Mouse (Mus musculus): ENCODE measurements around the gene Hoxc4. TPM values are rescaled to one million over a fixed set of nuclear protein-coding genes. Genes with fewer than 3 reads are reported as not detected.

Hoxc4 gene
- polyA plus RNA-seq, 1 experiment: 0.13 TPM

- DNase-seq (ENCODE audit: low read depth in 1 of 2, low spot score in 2 of 2): no peak
- TF ChIP-seq POLR2A (IDR thresholded peaks at IDR 0.05; ENCODE audit: low read depth, low read length) (no peak), CTCF (IDR thresholded peaks at IDR 0.05; ENCODE audit: extremely low read depth, insufficient read depth, insufficient read length, insufficient replicate concordance) (no peak)
- Histone ChIP-seq H3K27me3 (ENCODE audit: control insufficient read depth, insufficient read depth, low read length) (peaks cover 53% of the 10 kb centered on the region), H3K27ac (ENCODE audit: insufficient read depth, low read length) (no peak overlapping the region), H3K36me3 (ENCODE audit: control insufficient read depth, insufficient read depth, low read length) (no peaks in the 10 kb centered on the region), H3K4me1 (ENCODE audit: control insufficient read depth, insufficient read depth, insufficient read length) (peaks cover 2% of the 10 kb centered on the region; the same call in 1 of the 2 replicates), H3K4me3 (ENCODE audit: extremely low read depth, insufficient read depth, insufficient read length) (no peak overlapping the region)
- WGBS: 12% methylated on average over 28 of the region's 28 CpGs
Observed at GRCm38 (mm10) chr15:103010847-103011555, 7.7 kb upstream of the Hoxc4 start.

- WGBS: 21% methylated on average over 26 of the region's 26 CpGs
Observed at GRCm38 (mm10) chr15:103011928-103012486, 6.7 kb upstream of the Hoxc4 start.

GRCm38 (mm10) chr15:103013238-103013984 is 5.3 kb upstream of the Hoxc4 start:
- WGBS: 9% methylated on average over 17 of the region's 17 CpGs
- TF ChIP-seq POLR2A (IDR thresholded peaks at IDR 0.05; ENCODE audit: low read depth, low read length): no peak
- peak; percentile 71; the same call in 1 of the 2 replicates for TF ChIP-seq CTCF (IDR thresholded peaks at IDR 0.05; ENCODE audit: extremely low read depth, insufficient read depth, insufficient read length, insufficient replicate concordance)
- Histone ChIP-seq H3K27me3 (ENCODE audit: control insufficient read depth, insufficient read depth, low read length) (peaks cover 37% of the 10 kb centered on the region), H3K4me1 (ENCODE audit: control insufficient read depth, insufficient read depth, insufficient read length) (peaks cover 2% of the 10 kb centered on the region; the same call in 1 of the 2 replicates), H3K36me3 (ENCODE audit: control insufficient read depth, insufficient read depth, low read length) (no peaks in the 10 kb centered on the region), H3K27ac (ENCODE audit: insufficient read depth, low read length) (no peak overlapping the region), H3K4me3 (ENCODE audit: extremely low read depth, insufficient read depth, insufficient read length) (no peak overlapping the region)
- no peak for DNase-seq (ENCODE audit: low read depth in 1 of 2, low spot score in 2 of 2)

More at GRCm38 (mm10) chr15:103011928-103012486, 6.7 kb upstream of the Hoxc4 start:
- TF ChIP-seq CTCF (IDR thresholded peaks at IDR 0.05; ENCODE audit: extremely low read depth, insufficient read depth, insufficient read length, insufficient replicate concordance): no peak
- no peak for TF ChIP-seq POLR2A (IDR thresholded peaks at IDR 0.05; ENCODE audit: low read depth, low read length)
- Histone ChIP-seq H3K27ac (ENCODE audit: insufficient read depth, low read length) (no peak overlapping the region), H3K36me3 (ENCODE audit: control insufficient read depth, insufficient read depth, low read length) (no peaks in the 10 kb centered on the region), H3K27me3 (ENCODE audit: control insufficient read depth, insufficient read depth, low read length) (peaks cover 49% of the 10 kb centered on the region), H3K4me1 (ENCODE audit: control insufficient read depth, insufficient read depth, insufficient read length) (peaks cover 2% of the 10 kb centered on the region; the same call in 1 of the 2 replicates), H3K4me3 (ENCODE audit: extremely low read depth, insufficient read depth, insufficient read length) (no peak overlapping the region)
- no peak for DNase-seq (ENCODE audit: low read depth in 1 of 2, low spot score in 2 of 2)

GRCm38 (mm10) chr15:103014166-103015008 is 4.3 kb upstream of the Hoxc4 start:
- H3K4me3 ChIP-seq (ENCODE audit: extremely low read depth, insufficient read depth, insufficient read length): no peak overlapping the region
- 6% methylated on average over 56 of the region's 57 CpGs for WGBS

GRCm38 (mm10) chr15:103015009-103015399 is 3.7 kb upstream of the Hoxc4 start:
- Histone ChIP-seq H3K4me3 (ENCODE audit: extremely low read depth, insufficient read depth, insufficient read length) (no peak overlapping the region), H3K27me3 (ENCODE audit: control insufficient read depth, insufficient read depth, low read length) (peaks cover 32% of the 10 kb centered on the region), H3K27ac (ENCODE audit: insufficient read depth, low read length) (no peak overlapping the region), H3K36me3 (ENCODE audit: control insufficient read depth, insufficient read depth, low read length) (no peaks in the 10 kb centered on the region), H3K4me1 (ENCODE audit: control insufficient read depth, insufficient read depth, insufficient read length) (peaks cover 2% of the 10 kb centered on the region; the same call in 1 of the 2 replicates)
- no peak for DNase-seq (ENCODE audit: low read depth in 1 of 2, low spot score in 2 of 2)
- 6% methylated on average over 26 of the region's 28 CpGs for WGBS
- no peak for TF ChIP-seq POLR2A (IDR thresholded peaks at IDR 0.05; ENCODE audit: low read depth, low read length)
- TF ChIP-seq CTCF (IDR thresholded peaks at IDR 0.05; ENCODE audit: extremely low read depth, insufficient read depth, insufficient read length, insufficient replicate concordance): no peak

More at GRCm38 (mm10) chr15:103014166-103015008, 4.3 kb upstream of the Hoxc4 start:
- TF ChIP-seq POLR2A (IDR thresholded peaks at IDR 0.05; ENCODE audit: low read depth, low read length) (no peak), CTCF (IDR thresholded peaks at IDR 0.05; ENCODE audit: extremely low read depth, insufficient read depth, insufficient read length, insufficient replicate concordance) (no peak)
- no peak for DNase-seq (ENCODE audit: low read depth in 1 of 2, low spot score in 2 of 2)
- peaks cover 2% of the 10 kb centered on the region; the same call in 1 of the 2 replicates for H3K4me1 ChIP-seq (ENCODE audit: control insufficient read depth, insufficient read depth, insufficient read length)
- H3K27me3 ChIP-seq (ENCODE audit: control insufficient read depth, insufficient read depth, low read length): peaks cover 33% of the 10 kb centered on the region
- no peak overlapping the region for H3K27ac ChIP-seq (ENCODE audit: insufficient read depth, low read length)
- no peaks in the 10 kb centered on the region for H3K36me3 ChIP-seq (ENCODE audit: control insufficient read depth, insufficient read depth, low read length)

Measured in spleen, adult 2 months (tissue).